Mouse (Mus musculus): ENCODE measurements around the gene Kalrn. TPM values are rescaled to one million over a fixed set of nuclear protein-coding genes. Genes with fewer than 3 reads are reported as not detected.

Kalrn gene
- 40.1 and 44.6 TPM in 2 replicates for polyA plus RNA-seq (2014; fragmentation: Nextera tagmentation; extraction: Ambion mirVana)

- H3K4me3 ChIP-seq (replicated peaks; ENCODE audit: low read depth, low read length): peak within 1 kb of the TSS; percentile 96
- H3K27ac ChIP-seq (replicated peaks; ENCODE audit: low read depth, low read length): peak within 1 kb of the TSS; percentile 100
- H3K36me3 ChIP-seq (ENCODE audit: control insufficient read depth, insufficient read depth, low read length): no peaks in the 10 kb centered on the region
- no peaks in the 10 kb centered on the region for H3K27me3 ChIP-seq (ENCODE audit: control insufficient read depth, insufficient read depth, low read length)
- DNase-seq: peak; percentile 96
- H3K4me1 ChIP-seq (ENCODE audit: control insufficient read depth, insufficient read depth, low read length): peaks cover 26% of the 10 kb centered on the region
- H3K9me3 ChIP-seq (ENCODE audit: control insufficient read depth, low read length): no peaks in the 10 kb centered on the region
- under 1% methylated on average over 55 of the region's 84 CpGs for WGBS
- peak within 1 kb of the TSS; percentile 94 for H3K4me2 ChIP-seq (ENCODE audit: low read length)
- peak within 1 kb of the TSS; percentile 98 for H3K9ac ChIP-seq (replicated peaks; ENCODE audit: low read length)
- ATAC-seq (ENCODE audit: low FRiP score, low TSS enrichment): peak; percentile 91
These were observed at the start of gene Kalrn for GRCm38 (mm10) chr16:34573151-34573802. TSS of gene Kalrn (minus strand) at chr16:34573532.

GRCm38 (mm10) chr16:34614021-34614420, 40.7 kb upstream of the Kalrn start:
- peaks cover 4% of the 10 kb centered on the region; the same call in 1 of the 2 replicates for H3K9me3 ChIP-seq (ENCODE audit: control insufficient read depth, low read length)
- WGBS: 72% methylated on average over 2 of the region's 2 CpGs
- H3K4me3 ChIP-seq (replicated peaks; ENCODE audit: low read depth, low read length): no peak overlapping the region
- no peak overlapping the region for H3K9ac ChIP-seq (replicated peaks; ENCODE audit: low read length)
- DNase-seq: no peak
- H3K4me2 ChIP-seq (ENCODE audit: low read length): no peak overlapping the region
- H3K4me1 ChIP-seq (ENCODE audit: control insufficient read depth, insufficient read depth, low read length): no peaks in the 10 kb centered on the region
- no peaks in the 10 kb centered on the region for H3K27me3 ChIP-seq (ENCODE audit: control insufficient read depth, insufficient read depth, low read length)
- no peaks in the 10 kb centered on the region for H3K36me3 ChIP-seq (ENCODE audit: control insufficient read depth, insufficient read depth, low read length)
- H3K27ac ChIP-seq (replicated peaks; ENCODE audit: low read depth, low read length): no peak overlapping the region
- ATAC-seq (ENCODE audit: low FRiP score, low TSS enrichment): no peak

- Histone ChIP-seq H3K4me1 (ENCODE audit: control insufficient read depth, insufficient read depth, low read length) (no peaks in the 10 kb centered on the region), H3K9ac (replicated peaks; ENCODE audit: low read length) (no peak overlapping the region), H3K27ac (replicated peaks; ENCODE audit: low read depth, low read length) (no peak overlapping the region), H3K4me3 (replicated peaks; ENCODE audit: low read depth, low read length) (no peak overlapping the region), H3K9me3 (ENCODE audit: control insufficient read depth, low read length) (no peaks in the 10 kb centered on the region), H3K4me2 (ENCODE audit: low read length) (no peak overlapping the region), H3K36me3 (ENCODE audit: control insufficient read depth, insufficient read depth, low read length) (no peaks in the 10 kb centered on the region), H3K27me3 (ENCODE audit: control insufficient read depth, insufficient read depth, low read length) (no peaks in the 10 kb centered on the region)
- WGBS: 97% methylated on average over 1 of the region's 1 CpGs
- ATAC-seq (ENCODE audit: low FRiP score, low TSS enrichment) (no peak), DNase-seq (no peak)
These were observed 36.8 kb upstream of the Kalrn start for GRCm38 (mm10) chr16:34610137-34610536.

- no peak overlapping the region for H3K4me2 ChIP-seq (ENCODE audit: low read length)
- no peaks in the 10 kb centered on the region for H3K36me3 ChIP-seq (ENCODE audit: control insufficient read depth, insufficient read depth, low read length)
- H3K27me3 ChIP-seq (ENCODE audit: control insufficient read depth, insufficient read depth, low read length): no peaks in the 10 kb centered on the region
- no peak overlapping the region for H3K9ac ChIP-seq (replicated peaks; ENCODE audit: low read length)
- DNase-seq: peak; percentile 65
- WGBS: 34% methylated on average over 3 of the region's 3 CpGs
- H3K9me3 ChIP-seq (ENCODE audit: control insufficient read depth, low read length): no peaks in the 10 kb centered on the region
- H3K4me3 ChIP-seq (replicated peaks; ENCODE audit: low read depth, low read length): no peak overlapping the region
- no peaks in the 10 kb centered on the region for H3K4me1 ChIP-seq (ENCODE audit: control insufficient read depth, insufficient read depth, low read length)
- ATAC-seq (ENCODE audit: low FRiP score, low TSS enrichment): no peak
- H3K27ac ChIP-seq (replicated peaks; ENCODE audit: low read depth, low read length): no peak overlapping the region
These were observed 32.3 kb upstream of the Kalrn start for GRCm38 (mm10) chr16:34605679-34606078.

GRCm38 (mm10) chr16:34603854-34604253, 30.5 kb upstream of the Kalrn start:
- Histone ChIP-seq H3K4me3 (replicated peaks; ENCODE audit: low read depth, low read length) (no peak overlapping the region), H3K4me2 (ENCODE audit: low read length) (no peak overlapping the region), H3K27me3 (ENCODE audit: control insufficient read depth, insufficient read depth, low read length) (no peaks in the 10 kb centered on the region), H3K27ac (replicated peaks; ENCODE audit: low read depth, low read length) (no peak overlapping the region), H3K9me3 (ENCODE audit: control insufficient read depth, low read length) (no peaks in the 10 kb centered on the region), H3K9ac (replicated peaks; ENCODE audit: low read length) (no peak overlapping the region), H3K4me1 (ENCODE audit: control insufficient read depth, insufficient read depth, low read length) (no peaks in the 10 kb centered on the region), H3K36me3 (ENCODE audit: control insufficient read depth, insufficient read depth, low read length) (no peaks in the 10 kb centered on the region)
- 66% methylated on average over 6 of the region's 6 CpGs for WGBS
- ATAC-seq (ENCODE audit: low FRiP score, low TSS enrichment) (no peak), DNase-seq (no peak)

GRCm38 (mm10) chr16:34603076-34603475, 29.7 kb upstream of the Kalrn start:
- ATAC-seq (ENCODE audit: low FRiP score, low TSS enrichment): no peak
- no peak for DNase-seq
- no peaks in the 10 kb centered on the region for H3K4me1 ChIP-seq (ENCODE audit: control insufficient read depth, insufficient read depth, low read length)
- H3K4me3 ChIP-seq (replicated peaks; ENCODE audit: low read depth, low read length): no peak overlapping the region
- H3K9me3 ChIP-seq (ENCODE audit: control insufficient read depth, low read length): no peaks in the 10 kb centered on the region
- H3K4me2 ChIP-seq (ENCODE audit: low read length): no peak overlapping the region
- no peaks in the 10 kb centered on the region for H3K27me3 ChIP-seq (ENCODE audit: control insufficient read depth, insufficient read depth, low read length)
- H3K9ac ChIP-seq (replicated peaks; ENCODE audit: low read length): no peak overlapping the region
- WGBS: 79% methylated on average over 4 of the region's 4 CpGs
- H3K36me3 ChIP-seq (ENCODE audit: control insufficient read depth, insufficient read depth, low read length): no peaks in the 10 kb centered on the region
- H3K27ac ChIP-seq (replicated peaks; ENCODE audit: low read depth, low read length): no peak overlapping the region

- Histone ChIP-seq H3K9ac (replicated peaks; ENCODE audit: low read length) (no peak overlapping the region), H3K27ac (replicated peaks; ENCODE audit: low read depth, low read length) (no peak overlapping the region), H3K4me3 (replicated peaks; ENCODE audit: low read depth, low read length) (no peak overlapping the region), H3K36me3 (ENCODE audit: control insufficient read depth, insufficient read depth, low read length) (no peaks in the 10 kb centered on the region), H3K9me3 (ENCODE audit: control insufficient read depth, low read length) (no peaks in the 10 kb centered on the region), H3K4me2 (ENCODE audit: low read length) (no peak overlapping the region), H3K27me3 (ENCODE audit: control insufficient read depth, insufficient read depth, low read length) (no peaks in the 10 kb centered on the region), H3K4me1 (ENCODE audit: control insufficient read depth, insufficient read depth, low read length) (no peaks in the 10 kb centered on the region)
- ATAC-seq (ENCODE audit: low FRiP score, low TSS enrichment): no peak
- no peak for DNase-seq
- 85% methylated on average over 4 of the region's 4 CpGs for WGBS
These were observed 28.6 kb upstream of the Kalrn start for GRCm38 (mm10) chr16:34601954-34602353.

GRCm38 (mm10) chr16:34595294-34595693, 22.0 kb upstream of the Kalrn start:
- DNase-seq: peak; percentile 16
- H3K9ac ChIP-seq (replicated peaks; ENCODE audit: low read length): no peak overlapping the region

GRCm38 (mm10) chr16:34594597-34595262, 21.4 kb upstream of the Kalrn start:
- DNase-seq (no peak), ATAC-seq (ENCODE audit: low FRiP score, low TSS enrichment) (no peak)
- H3K4me3 ChIP-seq (replicated peaks; ENCODE audit: low read depth, low read length): no peak overlapping the region
- H3K4me2 ChIP-seq (ENCODE audit: low read length): no peak overlapping the region
- no peak overlapping the region for H3K9ac ChIP-seq (replicated peaks; ENCODE audit: low read length)
- no peaks in the 10 kb centered on the region for H3K27me3 ChIP-seq (ENCODE audit: control insufficient read depth, insufficient read depth, low read length)
- WGBS: 73% methylated on average over 8 of the region's 8 CpGs
- H3K4me1 ChIP-seq (ENCODE audit: control insufficient read depth, insufficient read depth, low read length): no peaks in the 10 kb centered on the region
- no peaks in the 10 kb centered on the region for H3K9me3 ChIP-seq (ENCODE audit: control insufficient read depth, low read length)
- H3K36me3 ChIP-seq (ENCODE audit: control insufficient read depth, insufficient read depth, low read length): no peaks in the 10 kb centered on the region
- no peak overlapping the region for H3K27ac ChIP-seq (replicated peaks; ENCODE audit: low read depth, low read length)

More at GRCm38 (mm10) chr16:34595294-34595693, 22.0 kb upstream of the Kalrn start:
- no peaks in the 10 kb centered on the region for H3K9me3 ChIP-seq (ENCODE audit: control insufficient read depth, low read length)
- H3K27ac ChIP-seq (replicated peaks; ENCODE audit: low read depth, low read length): no peak overlapping the region
- no peak overlapping the region for H3K4me2 ChIP-seq (ENCODE audit: low read length)
- no peaks in the 10 kb centered on the region for H3K4me1 ChIP-seq (ENCODE audit: control insufficient read depth, insufficient read depth, low read length)
- WGBS: 45% methylated on average over 3 of the region's 3 CpGs
- ATAC-seq (ENCODE audit: low FRiP score, low TSS enrichment): no peak
- no peaks in the 10 kb centered on the region for H3K36me3 ChIP-seq (ENCODE audit: control insufficient read depth, insufficient read depth, low read length)
- H3K27me3 ChIP-seq (ENCODE audit: control insufficient read depth, insufficient read depth, low read length): no peaks in the 10 kb centered on the region
- no peak overlapping the region for H3K4me3 ChIP-seq (replicated peaks; ENCODE audit: low read depth, low read length)
